Mouse (Mus musculus): ENCODE data around the gene Cs. TPM values are rescaled to one million over a fixed set of nuclear protein-coding genes. Genes with fewer than 3 reads are reported as not detected.
A peak's percentile ranks its signal among the peaks of the same experiment; 100 is the strongest.

Gene Cs
- polyA plus RNA-seq, 1 experiment from 2014 or later = 284 TPM

GRCm38 (mm10) chr10:128302785-128303125, 34.8 kb upstream of the Cs start:
- Histone ChIP-seq H3K4me3 (ENCODE audit: low read depth, low read length) (peak overlapping the region; percentile 55), H3K4me2 (ENCODE audit: low read depth) (peak overlapping the region; percentile 79), H3K9ac (ENCODE audit: low read length) (peak overlapping the region; percentile 95), H3K9me3 (ENCODE audit: control insufficient read depth, low read length) (no peaks in the 10 kb centered on the region), H3K27me3 (ENCODE audit: control insufficient read depth, insufficient read depth, low read length) (no peaks in the 10 kb centered on the region), H3K4me1 (ENCODE audit: control insufficient read depth, insufficient read depth, low read length) (peaks cover 9% of the 10 kb centered on the region), H3K36me3 (ENCODE audit: control insufficient read depth, insufficient read depth, low read length) (no peaks in the 10 kb centered on the region), H3K27ac (ENCODE audit: low read depth, low read length) (peak overlapping the region; percentile 80)
- DNase-seq (ENCODE audit: low spot score) = no peak
- peak; percentile 32 for ATAC-seq (ENCODE audit: insufficient read depth, low FRiP score, low TSS enrichment)
- WGBS = 1% methylated on average over 9 of the region's 9 CpGs

- peak within 1 kb of the TSS; percentile 95 for H3K9ac ChIP-seq (ENCODE audit: low read length)
- H3K36me3 ChIP-seq (ENCODE audit: control insufficient read depth, insufficient read depth, low read length) = no peaks in the 10 kb centered on the region
- peak within 1 kb of the TSS; percentile 79 for H3K4me2 ChIP-seq (ENCODE audit: low read depth)
- H3K4me1 ChIP-seq (ENCODE audit: control insufficient read depth, insufficient read depth, low read length) = peaks cover 9% of the 10 kb centered on the region
- ATAC-seq (ENCODE audit: insufficient read depth, low FRiP score, low TSS enrichment) (peak; percentile 99), DNase-seq (ENCODE audit: low spot score) (peak; percentile 100)
- no peaks in the 10 kb centered on the region for H3K9me3 ChIP-seq (ENCODE audit: control insufficient read depth, low read length)
- WGBS = 3% methylated on average over 37 of the region's 37 CpGs
- no peaks in the 10 kb centered on the region for H3K27me3 ChIP-seq (ENCODE audit: control insufficient read depth, insufficient read depth, low read length)
- peak within 1 kb of the TSS; percentile 89 for H3K27ac ChIP-seq (ENCODE audit: low read depth, low read length)
- H3K4me3 ChIP-seq (ENCODE audit: low read depth, low read length) = peak within 1 kb of the TSS; percentile 55
Measured at GRCm38 (mm10) chr10:128303126-128304021, 34.2 kb upstream of the Cs start, which contains the start of gene Pan2. Pan2 (plus strand) TSS chr10:128303335.

GRCm38 (mm10) chr10:128309654-128310053, 27.9 kb upstream of the Cs start:
- DNase-seq (ENCODE audit: low spot score) (no peak), ATAC-seq (ENCODE audit: insufficient read depth, low FRiP score, low TSS enrichment) (no peak)
- no peaks in the 10 kb centered on the region for H3K9me3 ChIP-seq (ENCODE audit: control insufficient read depth, low read length)
- no peak overlapping the region for H3K27ac ChIP-seq (ENCODE audit: low read depth, low read length)
- no peaks in the 10 kb centered on the region for H3K27me3 ChIP-seq (ENCODE audit: control insufficient read depth, insufficient read depth, low read length)
- peaks cover 14% of the 10 kb centered on the region for H3K36me3 ChIP-seq (ENCODE audit: control insufficient read depth, insufficient read depth, low read length)
- H3K4me2 ChIP-seq (ENCODE audit: low read depth) = no peak overlapping the region
- no peaks in the 10 kb centered on the region for H3K4me1 ChIP-seq (ENCODE audit: control insufficient read depth, insufficient read depth, low read length)
- WGBS = 88% methylated on average over 7 of the region's 7 CpGs
- no peak overlapping the region for H3K9ac ChIP-seq (ENCODE audit: low read length)
- H3K4me3 ChIP-seq (ENCODE audit: low read depth, low read length) = no peak overlapping the region

GRCm38 (mm10) chr10:128310177-128310576, 27.4 kb upstream of the Cs start:
- Histone ChIP-seq H3K4me1 (ENCODE audit: control insufficient read depth, insufficient read depth, low read length) (no peaks in the 10 kb centered on the region), H3K27me3 (ENCODE audit: control insufficient read depth, insufficient read depth, low read length) (no peaks in the 10 kb centered on the region), H3K9me3 (ENCODE audit: control insufficient read depth, low read length) (no peaks in the 10 kb centered on the region), H3K27ac (ENCODE audit: low read depth, low read length) (no peak overlapping the region), H3K9ac (ENCODE audit: low read length) (no peak overlapping the region), H3K4me2 (ENCODE audit: low read depth) (no peak overlapping the region), H3K4me3 (ENCODE audit: low read depth, low read length) (no peak overlapping the region), H3K36me3 (ENCODE audit: control insufficient read depth, insufficient read depth, low read length) (peaks cover 17% of the 10 kb centered on the region)
- WGBS = 87% methylated on average over 11 of the region's 11 CpGs
- ATAC-seq (ENCODE audit: insufficient read depth, low FRiP score, low TSS enrichment) (no peak), DNase-seq (ENCODE audit: low spot score) (no peak)

GRCm38 (mm10) chr10:128310902-128311301, 26.6 kb upstream of the Cs start:
- H3K36me3 ChIP-seq (ENCODE audit: control insufficient read depth, insufficient read depth, low read length) = peaks cover 21% of the 10 kb centered on the region
- no peaks in the 10 kb centered on the region for H3K9me3 ChIP-seq (ENCODE audit: control insufficient read depth, low read length)
- no peak overlapping the region for H3K4me2 ChIP-seq (ENCODE audit: low read depth)
- 87% methylated on average over 4 of the region's 4 CpGs for WGBS
- no peak overlapping the region for H3K4me3 ChIP-seq (ENCODE audit: low read depth, low read length)
- no peaks in the 10 kb centered on the region for H3K27me3 ChIP-seq (ENCODE audit: control insufficient read depth, insufficient read depth, low read length)
- H3K4me1 ChIP-seq (ENCODE audit: control insufficient read depth, insufficient read depth, low read length) = no peaks in the 10 kb centered on the region
- DNase-seq (ENCODE audit: low spot score) = no peak
- ATAC-seq (ENCODE audit: insufficient read depth, low FRiP score, low TSS enrichment) = no peak
- H3K27ac ChIP-seq (ENCODE audit: low read depth, low read length) = no peak overlapping the region
- no peak overlapping the region for H3K9ac ChIP-seq (ENCODE audit: low read length)

- Histone ChIP-seq H3K27ac (ENCODE audit: low read depth, low read length) (no peak overlapping the region), H3K4me1 (ENCODE audit: control insufficient read depth, insufficient read depth, low read length) (no peaks in the 10 kb centered on the region), H3K4me2 (ENCODE audit: low read depth) (no peak overlapping the region), H3K4me3 (ENCODE audit: low read depth, low read length) (no peak overlapping the region), H3K9me3 (ENCODE audit: control insufficient read depth, low read length) (no peaks in the 10 kb centered on the region), H3K36me3 (ENCODE audit: control insufficient read depth, insufficient read depth, low read length) (peaks cover 21% of the 10 kb centered on the region), H3K9ac (ENCODE audit: low read length) (no peak overlapping the region), H3K27me3 (ENCODE audit: control insufficient read depth, insufficient read depth, low read length) (no peaks in the 10 kb centered on the region)
- ATAC-seq (ENCODE audit: insufficient read depth, low FRiP score, low TSS enrichment) (no peak), DNase-seq (ENCODE audit: low spot score) (no peak)
- 93% methylated on average over 8 of the region's 8 CpGs for WGBS
Measured at GRCm38 (mm10) chr10:128315578-128315977, 22.0 kb upstream of the Cs start.

- Histone ChIP-seq H3K36me3 (ENCODE audit: control insufficient read depth, insufficient read depth, low read length) (peaks cover 11% of the 10 kb centered on the region), H3K4me2 (ENCODE audit: low read depth) (peak overlapping the region; percentile 89), H3K4me1 (ENCODE audit: control insufficient read depth, insufficient read depth, low read length) (peaks cover 4% of the 10 kb centered on the region; the same call in 1 of the 2 replicates), H3K4me3 (ENCODE audit: low read depth, low read length) (peak overlapping the region; percentile 79; the same call in 1 of the 2 replicates), H3K27me3 (ENCODE audit: control insufficient read depth, insufficient read depth, low read length) (no peaks in the 10 kb centered on the region), H3K9me3 (ENCODE audit: control insufficient read depth, low read length) (no peaks in the 10 kb centered on the region), H3K9ac (ENCODE audit: low read length) (peak overlapping the region; percentile 48; the same call in 1 of the 2 replicates), H3K27ac (ENCODE audit: low read depth, low read length) (no peak overlapping the region)
- WGBS = 64% methylated on average over 12 of the region's 12 CpGs
- no peak for ATAC-seq (ENCODE audit: insufficient read depth, low FRiP score, low TSS enrichment)
- no peak for DNase-seq (ENCODE audit: low spot score)
Measured at GRCm38 (mm10) chr10:128321641-128322040, 15.9 kb upstream of the Cs start.

- Histone ChIP-seq H3K4me2 (ENCODE audit: low read depth) (peak within 1 kb of the TSS; percentile 89), H3K27ac (ENCODE audit: low read depth, low read length) (peak within 1 kb of the TSS; percentile 86), H3K36me3 (ENCODE audit: control insufficient read depth, insufficient read depth, low read length) (peaks cover 17% of the 10 kb centered on the region), H3K27me3 (ENCODE audit: control insufficient read depth, insufficient read depth, low read length) (no peaks in the 10 kb centered on the region), H3K9me3 (ENCODE audit: control insufficient read depth, low read length) (no peaks in the 10 kb centered on the region), H3K4me1 (ENCODE audit: control insufficient read depth, insufficient read depth, low read length) (peaks cover 4% of the 10 kb centered on the region; the same call in 1 of the 2 replicates), H3K4me3 (ENCODE audit: low read depth, low read length) (peak within 1 kb of the TSS; percentile 79), H3K9ac (ENCODE audit: low read length) (peak within 1 kb of the TSS; percentile 96)
- WGBS = 0% methylated on average over 40 of the region's 40 CpGs
- ATAC-seq (ENCODE audit: insufficient read depth, low FRiP score, low TSS enrichment) (peak; percentile 98), DNase-seq (ENCODE audit: low spot score) (peak; percentile 96)
Measured at GRCm38 (mm10) chr10:128322141-128323108, 15.1 kb upstream of the Cs start, which contains the start of gene Cnpy2. Cnpy2 (plus strand) TSS chr10:128322459.

Measured in neural tube, embryonic 11.5 days (tissue).